Mouse (Mus musculus): ENCODE data around the gene Olfr1364.

Gene Olfr1364

GRCm38 (mm10) chr13:21581659-21582058, at the start of gene Olfr1364:
Gene Olfr1364 (minus strand): TSS chr13:21581759.
- no peak for DNase-seq

GRCm38 (mm10) chr13:21613922-21614321, 32.4 kb upstream of the Olfr1364 start, which contains the start of gene Olfr1362:
Gene Olfr1362 (minus strand): TSS chr13:21614022.
- DNase-seq, result no peak

- no peak for DNase-seq
Observed at GRCm38 (mm10) chr13:21591618-21592017, 10.1 kb upstream of the Olfr1364 start.

- no peak for DNase-seq
Observed at GRCm38 (mm10) chr13:21559793-21560192, 21.8 kb downstream of the Olfr1364 start, which contains the start of gene Olfr1535. Gene Olfr1535 (minus strand): TSS chr13:21559893.

- DNase-seq, result no peak
Observed at GRCm38 (mm10) chr13:21550416-21551110, 31.0 kb downstream of the Olfr1364 start.

GRCm38 (mm10) chr13:21549487-21549886, 32.1 kb downstream of the Olfr1364 start:
- no peak for DNase-seq

- no peak for DNase-seq
Observed at GRCm38 (mm10) chr13:21542708-21543107, 38.9 kb downstream of the Olfr1364 start, which contains the start of gene Olfr1366. Gene Olfr1366 (minus strand): TSS chr13:21542808.

GRCm38 (mm10) chr13:21530781-21531201, 50.8 kb downstream of the Olfr1364 start, which contains the start of gene Zkscan8:
Gene Zkscan8 (minus strand): TSS chr13:21531120.
- DNase-seq, result peak; percentile 88

- no peak for DNase-seq
Observed at GRCm38 (mm10) chr13:21530136-21530535, 51.4 kb downstream of the Olfr1364 start.

Data from cerebellum, adult 11-12 months (tissue).